Mouse (Mus musculus): ENCODE measurements around the gene Tmem151a.

DNA sequence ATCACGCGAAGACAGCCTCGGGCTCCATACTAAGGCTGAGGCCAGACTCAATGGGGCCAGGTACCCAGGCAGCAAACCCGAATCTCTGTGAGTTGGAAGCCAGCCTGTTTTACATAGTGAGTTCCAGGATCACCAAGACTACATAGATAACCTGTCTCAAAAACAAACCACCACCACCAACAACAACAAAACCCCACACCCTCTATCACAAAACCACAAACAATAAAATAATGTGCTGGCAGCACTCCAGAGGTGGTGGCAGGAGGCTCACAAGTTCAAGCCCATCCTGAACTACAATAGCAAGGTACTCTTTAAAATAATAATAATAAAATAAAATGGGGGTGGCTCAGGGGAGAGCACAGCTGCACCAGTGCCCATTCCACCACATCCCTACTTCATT lies 48.8 kb downstream of the Tmem151a start:
- no peak for TF ChIP-seq CTCF (IDR thresholded peaks at IDR 0.05; ENCODE audit: borderline replicate concordance, insufficient read depth, low read depth, low read length)
- no peak for TF ChIP-seq POLR2A (IDR thresholded peaks at IDR 0.05; ENCODE audit: borderline replicate concordance, insufficient read depth, low read length)
